Mouse (Mus musculus) lung, postnatal 4 days (tissue): ENCODE data around the gene Bag3.

Source experiments
- DNase-seq, 2 experiments: peaks; one replicate each; pipeline ENCODE4 v3.0.0; 2021

Bag3 gene

DNA sequence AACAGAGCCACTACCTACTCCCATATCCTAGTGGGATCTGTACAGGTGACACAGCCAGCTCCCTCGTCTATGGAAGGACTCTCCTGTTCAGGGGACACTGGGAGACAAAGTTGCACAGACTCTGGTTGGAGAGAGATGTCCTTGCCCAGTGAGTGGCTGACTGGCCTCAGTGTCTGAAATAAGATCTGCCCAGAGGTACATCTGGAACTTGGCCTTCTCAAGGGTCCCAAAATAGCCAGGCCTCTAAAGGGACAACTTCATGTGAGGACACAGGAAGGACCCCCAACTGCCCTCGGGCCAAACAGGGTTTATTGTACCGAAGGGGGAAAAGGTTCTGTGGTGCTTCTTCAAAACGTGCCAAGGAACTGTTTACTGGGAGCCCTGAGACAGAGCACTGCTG is 14.8 kb downstream of the Bag3 start:
- DNase-seq = no peak

DNA sequence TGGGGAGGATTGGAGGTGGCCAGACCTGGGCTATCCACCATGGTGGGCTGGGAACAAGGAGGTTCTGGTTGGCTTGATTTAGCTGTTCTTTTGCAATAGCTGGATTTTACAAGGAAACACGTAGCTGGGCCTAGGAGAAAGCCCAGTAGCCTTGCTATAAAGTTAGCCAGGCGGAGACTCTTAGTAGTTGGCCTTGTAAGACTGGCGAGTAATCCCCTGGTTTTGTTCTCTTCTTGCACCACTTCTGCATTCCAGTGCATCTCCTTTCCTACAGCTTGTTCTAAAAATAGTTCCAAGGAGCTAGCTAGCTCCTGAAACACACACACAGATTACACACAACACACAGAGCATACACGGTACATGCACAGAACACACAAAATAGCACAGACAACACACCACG is 15.4 kb downstream of the Bag3 start:
- DNase-seq = no peak

DNA sequence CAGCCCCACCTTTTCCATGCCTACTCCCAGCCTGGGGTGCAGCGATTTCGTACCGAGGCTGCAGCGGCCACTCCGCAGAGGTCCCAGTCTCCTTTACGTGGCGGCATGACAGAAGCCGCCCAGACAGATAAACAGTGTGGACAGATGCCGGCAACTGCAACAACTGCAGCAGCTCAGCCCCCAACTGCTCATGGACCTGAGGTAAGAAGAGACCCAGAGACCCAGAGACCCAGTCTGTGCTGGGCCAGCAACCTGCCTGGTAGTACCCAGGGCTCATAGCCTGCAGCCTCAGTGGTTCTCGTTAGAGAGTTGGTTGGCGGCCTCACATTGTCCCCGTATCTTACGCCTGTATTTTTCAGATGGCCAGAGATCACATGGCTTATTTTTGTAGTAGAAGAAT is 16.7 kb downstream of the Bag3 start:
- DNase-seq = no peak

DNA sequence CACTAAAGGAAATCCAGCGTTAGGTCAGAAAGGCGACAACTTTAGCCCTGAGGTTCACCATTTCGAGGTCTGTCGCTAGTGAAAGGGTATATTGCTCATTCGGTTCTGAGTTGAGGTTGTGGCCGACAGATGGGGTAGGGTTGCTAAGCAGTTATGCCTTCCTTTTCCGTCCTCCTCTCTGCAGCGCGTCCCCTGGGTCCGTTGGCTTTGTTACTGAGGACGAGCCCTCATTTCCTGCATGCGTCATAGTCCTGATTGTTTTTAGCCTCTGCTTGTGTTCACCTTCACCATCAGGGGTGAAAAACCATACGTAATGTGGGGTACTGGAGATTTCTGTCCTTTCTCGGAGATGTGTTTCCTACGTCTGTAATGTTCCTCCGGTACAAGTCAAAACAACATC is 17.3 kb downstream of the Bag3 start:
- DNase-seq = peak; percentile 37 to 51

DNA sequence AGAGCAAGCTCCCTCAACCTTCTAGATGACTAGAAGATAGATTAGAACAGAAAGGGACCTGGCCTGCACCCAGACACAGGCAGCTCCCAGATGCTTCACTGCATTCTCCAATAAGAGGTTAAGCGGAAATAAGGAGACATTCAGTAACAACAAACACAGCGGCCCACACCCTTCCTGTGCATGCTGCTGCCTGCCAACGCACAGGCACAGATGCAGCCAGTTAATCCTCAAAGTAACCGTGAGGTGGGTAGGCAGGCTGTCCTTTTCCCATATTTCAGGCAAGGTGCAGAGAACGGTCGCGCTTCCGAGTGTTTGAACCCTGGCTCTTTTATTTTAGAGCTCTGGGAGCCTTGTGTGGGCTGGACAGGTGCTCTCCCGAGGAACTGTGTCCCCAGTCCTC is 17.8 kb downstream of the Bag3 start:
- peak; percentile 52 to 70 for DNase-seq

DNA sequence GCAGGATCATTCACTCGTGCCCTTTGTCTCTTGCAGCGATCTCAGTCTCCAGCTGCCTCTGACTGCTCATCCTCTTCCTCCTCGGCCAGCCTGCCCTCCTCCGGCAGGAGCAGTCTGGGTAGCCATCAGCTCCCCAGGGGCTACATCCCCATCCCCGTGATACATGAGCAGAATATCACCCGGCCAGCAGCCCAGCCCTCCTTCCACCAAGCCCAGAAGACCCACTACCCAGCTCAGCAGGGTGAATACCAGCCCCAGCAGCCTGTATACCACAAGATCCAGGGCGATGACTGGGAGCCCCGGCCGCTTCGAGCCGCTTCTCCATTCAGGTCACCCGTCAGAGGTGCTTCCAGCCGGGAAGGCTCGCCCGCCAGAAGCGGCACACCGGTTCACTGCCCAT is 18.4 kb downstream of the Bag3 start:
- no peak for DNase-seq

DNA sequence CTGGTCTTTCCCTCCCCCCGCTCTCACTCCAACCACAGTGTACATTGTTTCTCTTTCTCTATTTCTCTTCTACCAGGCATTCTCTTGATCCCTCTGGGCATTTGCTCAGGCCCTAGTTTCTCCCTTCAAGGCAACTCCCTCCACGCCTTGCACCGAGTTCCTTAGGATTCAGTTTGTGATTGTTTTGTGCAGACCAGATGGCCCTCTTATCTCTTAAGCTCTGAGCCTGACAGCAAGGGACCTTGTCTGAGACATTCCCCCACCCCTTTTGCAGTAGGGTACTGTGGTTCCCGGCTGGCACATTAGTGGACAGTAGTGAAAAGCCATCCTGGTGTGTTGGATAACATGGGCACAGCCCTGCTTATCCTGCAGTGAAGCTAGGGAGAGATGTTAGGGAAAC is 19.1 kb downstream of the Bag3 start:
- no peak for DNase-seq

DNA sequence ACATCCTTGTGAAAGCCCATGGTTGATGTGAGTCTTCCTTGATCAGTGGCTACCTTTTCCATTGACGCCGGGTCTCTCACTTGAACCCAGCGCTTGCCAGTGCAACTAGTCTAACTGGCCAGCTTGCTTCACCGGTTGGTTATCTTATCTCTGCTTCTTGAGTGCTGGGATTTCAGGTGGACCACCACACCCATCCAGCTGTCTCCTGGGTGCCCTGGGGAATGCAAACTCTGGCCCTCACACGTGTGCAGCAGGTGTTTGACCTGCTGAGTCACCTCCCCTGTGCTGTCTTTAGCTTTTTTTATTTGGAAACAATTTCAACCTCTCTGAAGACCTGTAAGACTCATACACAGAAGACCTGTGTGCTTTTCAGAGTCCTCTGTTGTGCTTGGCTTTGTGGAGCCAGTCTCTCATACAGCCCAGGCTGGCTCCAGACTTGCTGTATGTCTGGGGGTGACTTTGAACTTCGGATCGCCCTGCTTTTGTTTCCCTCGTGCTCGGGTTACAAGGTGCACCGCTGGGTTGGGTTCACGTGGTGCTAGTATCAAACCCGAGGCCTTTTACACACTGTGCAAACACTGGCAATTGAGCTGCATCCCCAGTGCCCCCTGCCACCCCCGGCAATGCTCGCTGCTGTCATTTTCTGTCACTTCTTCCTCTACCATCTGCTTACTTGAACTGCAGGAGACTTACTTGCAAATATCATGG is 19.9 kb downstream of the Bag3 start:
- no peak for DNase-seq

DNA sequence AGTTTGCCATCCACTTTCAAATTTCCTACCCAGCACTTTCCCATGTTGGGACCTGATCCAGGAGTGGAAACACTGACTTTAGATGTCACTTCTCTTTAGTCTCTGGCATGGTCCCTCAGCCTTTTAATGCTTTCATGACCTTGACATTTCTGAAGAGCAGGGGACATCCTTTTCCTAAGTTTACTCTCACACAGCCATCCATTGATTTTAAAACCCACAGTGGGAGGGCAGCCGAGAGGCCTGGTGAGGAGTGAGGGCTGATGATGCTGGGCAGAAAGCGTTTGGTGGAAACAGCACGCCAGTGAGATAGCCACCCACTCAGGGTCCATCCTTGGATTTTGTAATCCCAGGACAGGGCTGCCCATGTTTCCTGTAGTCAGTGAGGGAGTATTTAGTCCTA is 20.5 kb downstream of the Bag3 start:
- no peak for DNase-seq

DNA sequence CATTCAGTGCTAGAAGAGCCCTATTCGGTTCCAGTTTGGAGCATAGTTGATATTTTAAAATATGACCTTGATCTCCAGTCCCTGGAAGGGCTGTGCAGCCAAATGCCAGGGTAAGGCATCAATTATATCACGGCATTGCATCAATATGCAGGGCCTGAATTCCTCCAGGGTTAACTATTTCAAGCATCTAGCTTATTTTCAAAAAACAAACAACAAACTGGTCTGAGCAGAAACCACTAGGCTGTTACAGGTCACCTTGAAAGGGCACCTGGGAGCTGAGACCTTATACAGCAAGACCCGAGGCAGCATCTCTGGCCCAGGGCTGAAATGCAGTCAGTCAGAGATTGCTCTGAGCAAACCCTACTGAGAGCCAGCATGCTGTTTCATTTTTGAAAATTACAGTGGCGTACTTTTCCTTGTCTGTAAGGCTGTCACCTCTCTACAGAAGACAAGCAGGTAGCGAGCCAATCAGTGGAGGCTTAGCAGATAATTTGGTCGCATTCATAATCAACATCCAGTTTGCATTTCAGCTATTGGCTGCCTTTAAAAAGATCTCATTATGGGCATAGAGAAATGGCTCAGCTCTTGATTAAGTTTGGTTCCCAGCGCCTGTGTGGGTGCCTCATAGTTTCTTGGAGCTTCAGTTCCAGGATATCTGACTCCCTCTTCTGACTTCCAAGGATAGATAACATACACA is 21.3 kb downstream of the Bag3 start:
- no peak for DNase-seq

DNA sequence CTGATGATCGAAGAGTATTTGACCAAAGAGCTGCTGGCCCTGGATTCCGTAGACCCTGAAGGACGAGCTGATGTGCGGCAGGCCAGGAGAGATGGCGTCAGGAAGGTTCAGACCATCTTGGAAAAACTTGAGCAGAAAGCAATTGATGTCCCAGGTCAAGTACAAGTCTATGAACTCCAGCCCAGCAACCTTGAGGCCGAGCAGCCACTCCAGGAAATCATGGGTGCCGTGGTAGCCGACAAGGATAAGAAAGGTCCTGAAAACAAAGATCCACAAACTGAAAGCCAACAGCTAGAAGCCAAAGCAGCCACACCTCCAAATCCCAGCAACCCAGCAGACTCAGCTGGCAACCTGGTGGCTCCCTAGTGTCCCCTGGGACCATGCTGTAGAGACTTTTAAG is 22.6 kb downstream of the Bag3 start:
- DNase-seq = no peak

DNA sequence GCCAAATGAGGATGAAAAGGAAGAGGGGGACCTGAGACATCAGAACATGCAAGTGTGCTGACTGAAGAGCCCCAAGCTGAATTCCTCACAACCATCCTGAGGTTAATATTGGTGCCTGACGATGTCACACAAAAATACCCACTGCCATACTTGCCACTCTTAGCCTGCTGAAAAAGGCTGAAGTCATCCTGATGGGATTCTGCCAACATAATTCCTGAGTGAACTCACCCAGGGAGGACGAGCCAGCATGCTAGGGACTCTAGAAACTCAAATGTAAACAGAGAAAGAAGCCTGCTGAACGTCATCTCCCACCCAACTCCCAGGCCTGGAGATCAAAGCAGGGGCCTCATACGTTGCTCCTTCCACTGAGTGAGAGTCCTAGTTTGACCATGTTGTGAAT is 25.7 kb downstream of the Bag3 start:
- DNase-seq = peak; percentile 48 to 61

DNA sequence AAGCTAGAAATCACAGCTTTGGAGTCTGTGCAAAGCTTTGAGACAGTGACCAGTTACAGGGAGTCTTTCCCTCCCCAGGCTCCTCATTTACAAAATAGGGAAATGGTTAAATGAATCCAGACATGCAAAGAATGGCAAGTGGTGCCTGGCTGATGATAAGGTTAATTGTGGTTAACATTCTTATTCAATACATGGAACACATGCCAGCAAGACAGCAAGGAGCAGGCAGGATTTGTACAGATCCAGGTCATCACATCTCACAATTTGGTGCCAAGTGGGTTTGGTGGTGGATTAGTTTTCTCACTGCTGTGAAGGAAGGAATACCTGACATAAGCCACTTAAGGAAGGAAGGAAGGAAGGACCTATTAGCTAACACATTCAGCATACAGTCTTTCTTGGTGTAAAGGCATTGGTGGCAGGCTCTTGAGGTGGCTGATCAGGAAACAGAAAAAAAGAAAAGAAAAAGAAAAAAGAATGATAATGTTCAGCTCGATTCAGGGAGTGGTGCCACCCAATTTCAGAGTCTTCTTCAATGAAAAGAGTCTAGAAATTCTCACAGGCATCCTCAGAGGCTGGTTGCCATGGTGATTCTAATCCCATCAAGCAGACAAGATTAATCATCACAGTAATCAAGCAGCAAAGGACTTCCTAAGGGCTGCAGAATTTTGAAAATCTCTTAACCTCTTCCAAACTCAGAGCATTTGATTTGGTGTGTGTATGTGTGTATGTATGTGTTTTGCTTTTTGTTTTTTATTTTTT is 27.1 kb downstream of the Bag3 start:
- no peak for DNase-seq

DNA sequence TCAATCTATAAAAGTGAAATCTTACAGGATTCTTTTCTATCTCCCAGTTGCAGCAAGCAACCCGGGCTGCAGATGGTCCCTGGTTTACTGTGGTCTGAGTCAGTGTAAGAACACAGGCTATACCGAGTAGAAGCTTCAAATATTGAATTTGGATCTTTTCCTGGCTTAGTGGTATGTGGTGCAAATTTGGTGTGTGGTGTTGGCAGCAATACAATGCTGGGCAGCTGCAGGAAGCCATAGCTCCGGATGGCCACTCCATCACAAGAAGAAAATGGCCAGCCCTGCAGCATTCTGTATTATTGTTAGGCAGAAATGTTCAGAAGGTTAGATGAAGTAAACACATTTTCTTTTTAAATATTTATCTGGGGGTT is 27.7 kb downstream of the Bag3 start:
- no peak for DNase-seq

DNA sequence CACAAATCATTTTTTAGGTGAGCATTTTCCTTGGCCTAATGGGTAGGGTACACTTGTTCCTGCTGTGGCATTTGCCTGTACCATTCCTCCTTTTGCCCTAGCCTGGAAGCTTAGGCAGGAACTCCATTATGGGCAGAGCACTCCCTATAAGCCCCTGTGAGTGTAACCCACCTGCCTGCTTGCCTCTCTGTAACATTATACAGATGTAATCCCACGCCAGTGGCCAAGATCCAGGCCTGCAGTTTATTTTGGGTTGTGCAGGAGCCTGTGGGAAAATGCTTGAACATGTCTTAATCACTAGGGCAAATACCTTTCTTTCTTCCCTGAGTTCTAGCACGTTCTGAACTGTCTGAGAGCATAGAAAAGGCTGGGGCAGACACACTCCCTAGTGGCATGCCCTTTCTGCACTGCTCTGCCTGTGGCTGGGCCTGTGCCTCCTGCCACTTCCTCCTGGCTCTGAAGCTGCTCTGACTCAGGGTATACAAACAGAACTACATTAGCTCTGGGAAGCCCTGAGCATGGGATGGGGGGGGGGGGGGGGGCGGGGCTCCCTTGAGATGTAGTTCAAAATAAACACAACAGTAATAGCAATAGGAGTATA is 29.8 kb downstream of the Bag3 start:
- DNase-seq = no peak

DNA sequence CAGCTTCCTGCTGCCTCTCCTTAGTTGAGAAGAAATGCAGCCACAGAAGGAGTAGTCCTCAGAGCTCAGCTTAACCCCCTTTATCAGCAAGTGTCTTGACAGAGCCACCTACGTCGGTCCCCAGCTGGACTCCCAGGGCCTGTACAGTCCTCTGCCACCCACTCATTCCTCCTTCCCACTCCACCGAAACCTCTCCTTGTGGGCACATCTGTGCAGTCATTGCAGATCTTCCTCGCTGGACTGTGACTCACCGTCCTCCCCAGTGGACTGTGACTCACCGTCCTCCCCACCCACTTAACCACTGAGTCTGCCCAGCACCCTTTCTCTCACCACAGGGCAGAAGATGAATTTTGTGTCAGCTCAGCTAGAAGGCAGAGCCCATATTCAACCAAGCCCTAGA is 31.1 kb downstream of the Bag3 start:
- DNase-seq = no peak

DNA sequence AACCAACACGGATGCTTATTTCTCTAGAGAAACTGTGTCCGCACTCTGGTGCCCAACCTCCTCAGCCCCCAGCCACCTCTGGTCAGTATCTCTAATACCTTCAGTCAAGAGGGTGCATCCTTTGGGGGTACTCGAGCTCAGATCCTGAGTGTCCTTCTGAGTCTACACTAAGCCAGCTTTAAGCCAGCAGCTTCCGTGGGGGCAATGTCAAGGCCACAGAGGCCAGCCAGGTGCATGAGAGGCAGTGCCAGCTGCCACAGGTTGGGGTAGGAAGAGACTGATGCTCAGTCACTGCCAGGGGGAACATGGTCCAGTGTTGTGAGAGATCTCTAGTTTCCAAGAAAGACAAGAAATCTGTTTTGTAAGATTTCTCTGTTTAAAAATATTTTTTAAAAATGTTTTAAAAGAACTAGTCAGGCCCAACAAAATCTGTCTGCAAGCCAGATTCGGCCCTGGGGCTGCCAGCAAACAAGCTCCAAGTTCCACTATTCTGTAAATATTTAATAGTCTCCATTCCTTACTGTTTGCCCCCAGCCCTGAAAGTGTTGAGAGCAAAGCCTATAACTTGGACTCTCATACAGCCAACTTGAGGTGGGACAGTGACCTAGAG is 31.8 kb downstream of the Bag3 start:
- DNase-seq = no peak

DNA sequence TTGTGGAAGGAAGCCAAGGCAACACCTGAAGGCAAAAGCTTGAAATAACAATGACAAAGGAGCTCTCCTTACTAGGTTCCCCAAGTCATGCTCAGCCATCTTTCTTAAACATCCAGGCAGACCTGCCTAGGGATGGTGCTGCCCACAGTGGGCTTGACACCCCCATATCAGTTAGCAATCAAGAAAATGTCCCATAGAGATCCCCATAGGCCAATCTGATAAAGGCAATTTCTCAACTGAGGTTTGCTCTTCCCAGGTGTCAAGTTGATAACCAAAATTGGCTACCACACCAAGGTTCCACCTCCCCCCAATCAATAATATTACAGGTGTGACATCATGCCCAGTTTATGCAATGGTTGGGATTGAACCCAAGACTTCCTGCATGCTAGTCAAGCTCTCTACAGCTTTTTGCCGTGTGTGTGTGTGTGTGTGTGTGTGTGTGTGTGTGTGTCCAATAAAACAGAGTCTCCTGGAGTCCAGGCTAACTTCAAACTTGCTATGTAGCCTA is 33.6 kb downstream of the Bag3 start:
- no peak for DNase-seq

DNA sequence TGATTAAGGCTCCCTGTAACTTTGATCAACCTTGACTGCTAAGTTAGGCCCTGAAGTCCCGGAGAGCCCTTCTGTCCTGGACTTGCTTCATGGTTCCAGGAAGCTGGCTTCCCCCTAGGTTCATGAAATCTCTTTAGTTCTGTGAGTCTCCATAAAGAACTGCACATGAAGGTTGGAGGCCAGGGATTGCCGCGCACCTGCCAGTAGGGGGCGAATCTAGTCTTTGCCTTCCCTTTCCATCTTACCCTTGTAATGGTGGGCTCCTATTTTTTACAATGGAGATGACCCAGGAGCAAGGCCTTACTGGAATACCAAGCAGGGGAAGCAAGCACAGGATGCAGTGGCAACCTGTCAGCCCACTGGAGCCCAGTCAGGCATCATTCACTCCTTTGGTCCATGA is 40.0 kb downstream of the Bag3 start:
- DNase-seq = peak in 1 of 2 experiments; percentile 52

DNA sequence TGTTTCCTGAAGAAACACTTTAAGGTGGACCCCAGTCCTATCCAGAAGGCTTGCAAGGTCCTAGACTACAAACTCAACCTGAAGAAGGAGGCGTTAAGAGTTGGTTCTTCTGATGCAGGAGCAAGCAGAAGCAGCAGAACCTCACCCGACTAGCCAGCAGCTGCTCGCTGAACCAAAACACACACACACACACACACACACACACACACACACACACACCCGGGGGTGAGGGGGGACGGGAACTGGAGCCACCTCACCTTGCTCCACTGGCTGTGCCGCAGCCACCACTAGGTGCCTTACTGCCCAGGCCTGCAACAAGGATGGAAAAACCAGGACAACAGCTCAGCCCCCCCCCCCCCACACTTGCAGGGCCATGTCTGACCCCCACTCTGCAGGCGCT is 42.9 kb downstream of the Bag3 start:
- DNase-seq = no peak

DNA sequence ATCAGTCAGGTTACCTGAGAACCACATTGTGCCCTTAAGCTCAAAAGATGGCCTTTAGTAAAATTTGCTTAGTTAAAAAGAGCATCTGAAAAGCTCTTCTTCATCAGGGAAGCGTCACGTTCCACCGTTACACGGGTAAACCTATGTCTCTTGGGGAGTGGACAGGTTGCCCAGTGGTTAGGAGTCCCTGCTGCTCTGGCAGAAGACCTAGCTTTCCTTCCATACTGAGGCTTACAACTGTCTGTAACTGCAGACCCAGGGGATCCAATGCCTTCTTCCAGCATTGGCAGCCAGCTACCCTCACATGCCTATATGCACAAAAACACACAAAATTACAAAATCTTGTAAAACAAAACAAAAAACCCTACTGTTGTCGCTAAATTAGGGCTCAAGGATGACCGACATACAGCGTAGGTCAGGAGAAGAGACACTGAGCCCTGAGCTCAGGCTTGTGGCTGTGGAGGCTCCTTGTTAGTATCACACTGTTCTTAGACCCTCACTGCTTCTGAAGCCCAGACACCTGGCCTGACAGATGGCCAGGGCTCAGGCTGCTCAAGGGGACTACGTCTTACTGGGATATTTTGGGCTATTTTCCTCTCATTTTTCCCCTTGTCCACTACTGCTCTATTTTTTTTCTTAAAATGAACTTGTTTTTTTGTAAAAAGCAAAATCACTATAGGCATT is 44.3 kb downstream of the Bag3 start:
- DNase-seq = no peak

DNA sequence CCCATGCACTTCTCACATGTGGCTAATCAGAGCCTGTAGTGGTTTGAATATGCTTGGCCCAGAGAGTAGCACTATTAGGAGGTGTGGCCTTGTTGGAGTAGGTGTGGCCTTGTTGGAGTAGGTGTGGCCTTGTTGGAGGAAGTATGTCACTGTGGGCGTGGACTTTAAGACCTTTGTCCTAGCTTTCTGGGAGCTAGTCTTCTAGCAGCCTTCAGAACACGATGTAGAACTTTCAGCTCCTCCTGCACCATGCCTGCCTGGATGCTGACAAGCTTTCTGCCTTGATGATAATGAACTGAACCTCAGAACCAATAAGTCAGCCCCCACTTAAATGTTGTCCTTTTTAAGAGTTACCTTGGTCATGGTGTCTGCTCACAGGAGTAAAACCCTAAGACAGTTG is 46.0 kb downstream of the Bag3 start:
- DNase-seq = peak in 1 of 2 experiments; percentile 34
